Mouse (Mus musculus) olfactory bulb, adult 2 months (tissue): Measurements from ENCODE around the gene Ak5.

ENCODE experiments used
- CTCF ChIP-seq: fragments of 200-500 bp; IDR thresholded peaks from 2 replicates; pipeline ENCODE4 v1.5.1; 2012; ENCODE audit warnings: low read depth, mild to moderate bottlenecking, low read length, moderate library complexity; ENCODE audit not compliant: insufficient read depth
- POLR2A ChIP-seq: fragments of 200-500 bp; IDR thresholded peaks from 2 replicates; pipeline ENCODE4 v1.6.1; 2012; ENCODE audit warnings: mild to moderate bottlenecking, low read depth, low read length, moderate library complexity; ENCODE audit not compliant: insufficient read depth

- TF ChIP-seq POLR2A (no peak), CTCF (no peak)
Observed at GRCm38 (mm10) chr3:152509268-152509667, 158.9 kb downstream of the Ak5 start.
